Mouse (Mus musculus) embryonic facial prominence, embryonic 13.5 days (tissue): ENCODE measurements around the gene Rtn4. TPM values are rescaled to one million over a fixed set of nuclear protein-coding genes. Genes with fewer than 3 reads are reported as not detected.

ENCODE experiments used
- ATAC-seq: fragments of 200-750 bp; cut with Nextera tagmentation; 2 replicates; pipeline ENCODE4 v1.8.0; 2017; ENCODE audit warnings: low read depth; ENCODE audit not compliant: insufficient number of reproducible peaks, insufficient read depth, low FRiP score, low TSS enrichment
- H3K27ac ChIP-seq: fragments of 300-500 bp; sonication (generic); 2 replicates; pipeline ENCODE4 v1.5.1; 2015; ENCODE audit warnings: moderate library complexity, mild to moderate bottlenecking, inconsistent platforms
- H3K27me3 ChIP-seq: fragments of 300-500 bp; sonication (generic); 2 replicates; pipeline ENCODE4 v1.6.1; 2015; ENCODE audit warnings: mild to moderate bottlenecking, inconsistent platforms
- H3K36me3 ChIP-seq: fragments of 300-500 bp; sonication (generic); 2 replicates; pipeline ENCODE4 v1.6.1; 2015; ENCODE audit warnings: mild to moderate bottlenecking, inconsistent platforms
- H3K4me1 ChIP-seq: fragments of 300-500 bp; sonication (generic); 2 replicates; pipeline ENCODE4 v1.6.1; 2015; ENCODE audit warnings: inconsistent platforms
- H3K4me2 ChIP-seq: fragments of 300-500 bp; sonication (generic); 2 replicates; pipeline ENCODE4 v1.6.1; 2015; ENCODE audit warnings: moderate library complexity, mild to moderate bottlenecking, inconsistent platforms
- H3K4me3 ChIP-seq: fragments of 300-500 bp; sonication (generic); 2 replicates; pipeline ENCODE4 v1.5.1; 2015; ENCODE audit warnings: mild to moderate bottlenecking, inconsistent platforms
- H3K9ac ChIP-seq: fragments of 300-500 bp; sonication (generic); 2 replicates; pipeline ENCODE4 v1.6.1; 2015; ENCODE audit warnings: mild to moderate bottlenecking, inconsistent platforms
- H3K9me3 ChIP-seq: fragments of 300-500 bp; sonication (generic); 2 replicates; pipeline ENCODE4 v1.6.1; 2016; ENCODE audit warnings: inconsistent platforms
- WGBS: fragments of 180-500 bp; shearing (Covaris S2); methylation state at CpG from one replicate; pipeline ENCODE4 v1.1.7; 2015; ENCODE audit warnings: mixed read lengths; 5-methylcytosine and 5-hydroxymethylcytosine counted together
- polyA plus RNA-seq: library from polyadenylated mRNA; unstranded; fragments of >200 nt; fragmentation: Nextera tagmentation; extraction: Ambion mirVana; gene quantifications from 2 replicates; pipeline ENCODE4 v1.2.1, GENCODE M21; 2015

Gene Rtn4
- polyA plus RNA-seq, 1 experiment from 2014 or later: 68.3 TPM

DNA sequence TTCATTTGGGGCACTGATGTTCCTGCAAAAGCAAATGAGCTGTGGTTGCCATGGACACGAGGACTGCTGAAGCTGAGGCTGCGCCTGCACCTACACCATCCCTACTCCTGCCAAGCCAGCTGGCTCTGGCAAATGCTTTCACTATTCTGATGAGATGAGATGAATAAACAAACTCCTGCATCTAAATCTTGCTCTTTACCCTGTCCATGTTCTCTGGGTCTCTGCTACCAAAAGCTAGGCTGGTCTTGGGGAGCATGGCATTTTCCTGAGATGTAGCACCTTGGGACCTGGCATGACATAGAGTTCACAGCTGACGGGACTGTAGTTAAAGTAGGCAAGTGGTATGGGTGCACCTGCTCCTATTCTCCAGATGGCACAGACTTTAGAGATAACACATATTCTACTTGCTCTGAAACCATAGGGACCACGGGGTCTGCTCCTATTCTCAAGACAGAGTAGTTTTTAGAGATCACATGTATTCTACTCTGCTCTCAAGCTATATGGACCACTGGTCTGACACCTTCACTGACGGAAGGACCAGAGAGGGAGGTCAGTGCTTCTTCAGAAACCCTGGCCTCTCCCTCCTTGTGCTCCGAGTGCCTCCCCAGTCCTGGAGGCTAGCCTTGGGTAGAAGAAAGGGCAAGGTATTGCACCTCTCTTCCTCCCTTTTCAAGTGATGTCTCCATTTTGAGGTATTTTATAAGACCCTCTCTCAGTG lies 96.3 kb downstream of the Rtn4 start:
- Histone ChIP-seq H3K4me3 (no peak overlapping the region), H3K36me3 (no peaks in the 10 kb centered on the region), H3K9me3 (no peaks in the 10 kb centered on the region), H3K9ac (no peak overlapping the region), H3K4me2 (no peak overlapping the region), H3K27ac (no peak overlapping the region), H3K4me1 (0 out of 2 replicates have a peak, but pooled peaks cover 3% of the 10 kb centered on the region), H3K27me3 (no peaks in the 10 kb centered on the region)
- WGBS: 77% methylated on average over 6 of the region's 6 CpGs
- no peak for ATAC-seq

DNA sequence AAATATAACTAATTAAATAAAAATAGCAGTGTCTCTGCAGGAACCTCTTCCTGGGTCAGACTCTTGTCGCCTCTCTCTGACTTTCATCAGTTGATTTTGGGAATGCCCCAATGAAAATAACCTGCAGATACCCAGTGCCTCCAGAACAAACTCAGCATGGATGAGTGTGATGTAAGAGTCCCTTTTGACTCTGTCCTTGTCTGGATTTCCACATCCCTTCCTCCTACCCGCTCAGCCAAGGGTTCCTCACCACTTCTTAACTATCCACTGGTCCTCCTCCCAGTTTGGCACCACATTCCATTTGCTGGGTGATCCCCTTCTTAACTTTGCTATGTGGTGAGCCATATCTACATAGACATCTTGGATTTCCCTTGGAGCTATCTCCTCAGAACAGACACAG lies 98.0 kb downstream of the Rtn4 start:
- Histone ChIP-seq H3K9me3 (no peaks in the 10 kb centered on the region), H3K4me3 (no peak overlapping the region), H3K27ac (no peak overlapping the region), H3K9ac (no peak overlapping the region), H3K36me3 (no peaks in the 10 kb centered on the region), H3K27me3 (no peaks in the 10 kb centered on the region), H3K4me1 (0 out of 2 replicates have a peak, but pooled peaks cover 3% of the 10 kb centered on the region), H3K4me2 (no peak overlapping the region)
- WGBS: 92% methylated on average over 2 of the region's 2 CpGs
- no peak for ATAC-seq

Other genes with a start within 250 kb of the Rtn4 start
- 31.9 and 35.0 TPM in 2 replicates for gene Prorsd1, start 177.9 kb upstream of the Rtn4 start, polyA plus RNA-seq
- 56.6 and 64.8 TPM in 2 replicates for gene Mtif2, start 166.5 kb upstream of the Rtn4 start, polyA plus RNA-seq
- 0.17 and 0.25 TPM in 2 replicates for gene Clhc1, start 145.0 kb upstream of the Rtn4 start, polyA plus RNA-seq
- gene Rps27a, start 144.8 kb upstream of the Rtn4 start, polyA plus RNA-seq: 1,188 and 1,339 TPM in 2 replicates
- 0.13 and 0.21 TPM in 2 replicates for gene 4931440F15Rik, start 132.7 kb downstream of the Rtn4 start, polyA plus RNA-seq